Mouse (Mus musculus): ENCODE results near the gene Enkd1. TPM values are rescaled to one million over a fixed set of nuclear protein-coding genes. Genes with fewer than 3 reads are reported as not detected.

The Enkd1 gene
- polyA plus RNA-seq (2015; fragmentation: Nextera tagmentation; extraction: Ambion mirVana): 3.2 and 3.8 TPM in 2 replicates

GRCm38 (mm10) chr8:105707498-105708403 lies at the start of gene Enkd1, which contains the start of gene 4933405L10Rik:
Enkd1 (minus strand) TSS chr8:105708210.
4933405L10Rik (plus strand) TSS chr8:105707655.

DNA sequence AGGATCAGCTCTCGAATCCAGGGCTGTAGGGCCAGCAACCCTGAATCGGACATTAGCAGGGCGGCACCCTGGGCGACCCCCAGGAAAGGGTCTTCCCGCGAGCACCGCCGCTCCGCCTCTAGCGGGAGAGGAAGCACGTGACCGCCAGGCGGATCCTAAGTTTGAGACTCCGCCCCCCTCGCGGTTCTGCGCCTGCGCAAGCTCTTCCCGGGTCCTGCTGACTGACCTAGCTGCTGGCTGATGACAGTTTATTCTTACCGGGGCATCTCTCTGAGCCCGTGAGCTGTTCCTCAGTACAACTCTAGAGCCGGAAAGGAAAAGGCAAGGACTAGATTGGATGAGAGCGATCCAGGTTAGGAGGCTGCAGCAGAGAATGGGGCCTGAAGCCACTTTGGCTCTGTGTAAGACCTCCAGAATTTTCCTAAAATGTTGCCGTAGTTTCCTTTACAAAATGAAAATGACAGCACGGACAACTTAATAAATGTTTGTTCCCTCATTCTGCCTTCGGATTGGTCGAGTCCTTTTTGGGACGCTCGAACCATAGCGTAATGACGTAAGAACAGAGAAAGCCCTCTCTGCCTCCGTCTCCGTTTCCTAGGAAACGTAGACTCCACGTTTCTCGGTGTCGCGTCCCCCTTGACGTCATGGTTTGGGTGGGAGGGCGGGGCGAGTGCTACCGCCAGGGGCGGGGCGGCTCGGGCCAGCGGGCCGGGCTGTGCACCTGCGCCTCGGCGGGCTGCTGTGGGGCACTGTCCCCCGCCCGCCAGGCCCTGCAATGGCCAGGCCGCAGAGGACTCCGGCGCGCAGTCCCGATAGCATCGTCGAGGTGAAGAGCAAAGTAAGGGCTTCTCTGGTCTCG lies 6.8 kb downstream of the Enkd1 start, which contains the start of the genes Acd and Pard6a:
Acd (minus strand) TSS at position 137 of the 859 bp plus-strand sequence.
Pard6a (plus strand) TSS at position 183 of the 859 bp plus-strand sequence.

DNA sequence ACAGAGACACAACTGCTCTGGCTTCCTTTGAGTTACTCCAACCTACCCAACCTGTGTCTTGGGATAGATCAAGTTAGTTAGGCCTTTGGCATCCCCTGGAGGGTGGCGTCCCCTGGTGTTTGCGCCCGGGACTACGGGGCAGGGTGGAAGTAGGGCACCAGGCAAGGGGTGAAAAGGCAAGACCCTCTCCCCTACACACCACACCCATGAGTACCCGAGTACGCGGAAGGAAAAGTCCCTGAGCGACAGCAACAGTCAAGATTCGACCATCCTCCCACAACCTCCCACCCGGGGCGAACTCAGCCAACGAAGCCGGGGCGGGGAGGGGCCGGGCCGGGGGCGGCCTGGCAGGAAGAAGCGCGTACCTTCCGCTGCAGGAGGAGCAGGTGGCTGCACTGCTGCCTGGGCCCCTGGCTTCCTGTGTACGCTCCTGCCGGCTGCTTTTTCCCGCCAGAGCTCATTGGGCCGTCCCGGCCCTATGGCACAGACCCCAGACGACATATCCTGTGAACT lies 22.2 kb downstream of the Enkd1 start, which contains the start of gene Carmil2:
Carmil2 (plus strand) TSS at position 479 of the 513 bp plus-strand sequence.

Other genes starting within 250 kb of the Enkd1 start
- 630 and 718 TPM in 2 replicates for gene Tppp3, start 236.7 kb downstream of the Enkd1 start, polyA plus RNA-seq (2015; fragmentation: Nextera tagmentation; extraction: Ambion mirVana)
- gene Zdhhc1, start 211.3 kb downstream of the Enkd1 start, polyA plus RNA-seq (2015; fragmentation: Nextera tagmentation; extraction: Ambion mirVana): 22.4 and 24.2 TPM in 2 replicates
- gene Hsd11b2, start 189.5 kb downstream of the Enkd1 start, polyA plus RNA-seq (2015; fragmentation: Nextera tagmentation; extraction: Ambion mirVana): 6.9 TPM in 2 replicates
- 57.6 and 67.5 TPM in 2 replicates for gene Atp6v0d1, start 142.2 kb downstream of the Enkd1 start, polyA plus RNA-seq (2015; fragmentation: Nextera tagmentation; extraction: Ambion mirVana)
- 15.6 and 18.2 TPM in 2 replicates for gene Ripor1, start 103.0 kb downstream of the Enkd1 start, polyA plus RNA-seq (2015; fragmentation: Nextera tagmentation; extraction: Ambion mirVana)
- gene Ctcf, start 71.6 kb downstream of the Enkd1 start, polyA plus RNA-seq (2015; fragmentation: Nextera tagmentation; extraction: Ambion mirVana): 40.0 and 44.9 TPM in 2 replicates
- 0.27 and 0.62 TPM in 2 replicates for gene Agrp, start 70.8 kb downstream of the Enkd1 start, polyA plus RNA-seq (2015; fragmentation: Nextera tagmentation; extraction: Ambion mirVana)
- gene Carmil2, start 21.9 kb downstream of the Enkd1 start, polyA plus RNA-seq (2015; fragmentation: Nextera tagmentation; extraction: Ambion mirVana): 0.04 and 0.10 TPM in 2 replicates
- 24.6 and 25.1 TPM in 2 replicates for gene Acd, start 7.1 kb downstream of the Enkd1 start, polyA plus RNA-seq (2015; fragmentation: Nextera tagmentation; extraction: Ambion mirVana)
- 11.9 and 12.2 TPM in 2 replicates for gene Pard6a, start 7.1 kb downstream of the Enkd1 start, polyA plus RNA-seq (2015; fragmentation: Nextera tagmentation; extraction: Ambion mirVana)
- not detected in 2 replicates for gene 4933405L10Rik, start 555 bp downstream of the Enkd1 start, polyA plus RNA-seq (2015; fragmentation: Nextera tagmentation; extraction: Ambion mirVana)
- gene Gfod2, start 50.5 kb upstream of the Enkd1 start, polyA plus RNA-seq (2015; fragmentation: Nextera tagmentation; extraction: Ambion mirVana): 5.0 and 7.8 TPM in 2 replicates
- gene Ranbp10, start 119.1 kb upstream of the Enkd1 start, polyA plus RNA-seq (2015; fragmentation: Nextera tagmentation; extraction: Ambion mirVana): 9.3 and 9.6 TPM in 2 replicates
- gene Tsnaxip1, start 119.5 kb upstream of the Enkd1 start, polyA plus RNA-seq (2015; fragmentation: Nextera tagmentation; extraction: Ambion mirVana): 0.17 and 0.28 TPM in 2 replicates
- gene Cenpt, start 145.1 kb upstream of the Enkd1 start, polyA plus RNA-seq (2015; fragmentation: Nextera tagmentation; extraction: Ambion mirVana): 9.9 and 12.2 TPM in 2 replicates
- gene Thap11, start 146.9 kb upstream of the Enkd1 start, polyA plus RNA-seq (2015; fragmentation: Nextera tagmentation; extraction: Ambion mirVana): 52.0 and 52.7 TPM in 2 replicates
- gene Nutf2, start 152.4 kb upstream of the Enkd1 start, polyA plus RNA-seq (2015; fragmentation: Nextera tagmentation; extraction: Ambion mirVana): 158 and 164 TPM in 2 replicates
- 20.2 and 22.6 TPM in 2 replicates for gene Edc4, start 172.7 kb upstream of the Enkd1 start, polyA plus RNA-seq (2015; fragmentation: Nextera tagmentation; extraction: Ambion mirVana)
- 1.2 and 1.7 TPM in 2 replicates for gene Nrn1l, start 185.4 kb upstream of the Enkd1 start, polyA plus RNA-seq (2015; fragmentation: Nextera tagmentation; extraction: Ambion mirVana)
- gene Pskh1, start 192.2 kb upstream of the Enkd1 start, polyA plus RNA-seq (2015; fragmentation: Nextera tagmentation; extraction: Ambion mirVana): 16.8 and 17.0 TPM in 2 replicates
- gene Ctrl, start 225.7 kb upstream of the Enkd1 start, polyA plus RNA-seq (2015; fragmentation: Nextera tagmentation; extraction: Ambion mirVana): 0.32 TPM in 1 of 2 replicates, not detected in the other
- 36.6 and 38.1 TPM in 2 replicates for gene Psmb10, start 230.2 kb upstream of the Enkd1 start, polyA plus RNA-seq (2015; fragmentation: Nextera tagmentation; extraction: Ambion mirVana)
- gene Lcat, start 235.2 kb upstream of the Enkd1 start, polyA plus RNA-seq (2015; fragmentation: Nextera tagmentation; extraction: Ambion mirVana): 0.49 and 0.66 TPM in 2 replicates

Data from skeletal muscle tissue, postnatal 0 days (tissue).